Mouse (Mus musculus): ENCODE measurements around the gene 2310011J03Rik. TPM values are rescaled to one million over a fixed set of nuclear protein-coding genes. Genes with fewer than 3 reads are reported as not detected.

2310011J03Rik gene
- polyA plus RNA-seq, 1 experiment: 72.5 TPM

DNA sequence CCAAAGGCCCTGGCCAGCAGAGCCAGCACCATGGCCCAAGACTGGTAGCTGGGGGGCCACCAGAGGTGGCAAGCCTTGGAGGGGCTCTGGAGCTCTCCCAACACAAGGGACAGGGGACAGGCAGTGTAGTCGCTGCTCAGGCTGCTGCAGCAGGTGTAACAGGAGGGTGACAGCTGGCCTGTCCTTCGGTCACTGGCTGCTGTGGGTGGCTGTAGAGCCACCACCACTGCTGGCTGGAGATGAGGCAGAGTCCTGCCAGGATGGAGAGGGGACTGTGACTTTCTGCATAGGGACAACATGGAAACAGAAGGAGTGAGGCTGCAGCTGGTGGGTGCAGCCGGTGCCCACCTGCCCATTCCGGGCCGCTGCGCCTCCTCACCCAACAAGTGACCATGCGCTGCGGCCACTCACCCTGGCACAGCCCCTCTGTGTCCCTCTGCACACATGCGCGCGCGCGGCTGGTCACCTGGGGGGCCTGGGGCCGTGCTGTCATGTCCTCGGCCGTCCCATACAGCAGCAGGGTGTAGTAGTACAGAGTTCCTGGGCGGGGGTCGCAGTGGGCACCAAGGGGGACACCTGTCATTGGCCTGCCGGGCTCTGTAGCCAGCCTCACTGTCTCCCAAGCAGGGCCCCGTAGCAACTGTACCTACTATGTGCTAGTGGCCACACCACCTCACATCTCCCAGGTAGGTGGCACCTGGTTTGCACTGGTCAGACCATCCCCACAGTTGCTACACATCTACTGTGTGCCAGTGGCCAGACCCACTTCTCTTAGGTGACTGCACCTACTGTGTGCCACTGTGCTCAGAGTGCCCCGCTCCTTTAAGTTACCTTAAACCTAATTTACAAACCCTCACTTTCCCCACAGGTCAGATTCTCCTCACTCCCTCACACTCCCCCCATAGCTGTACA is 1.6 kb upstream of the 2310011J03Rik start:
- 91% methylated on average over 21 of the region's 21 CpGs for WGBS
- DNase-seq (ENCODE audit: low read depth, low spot score): no peak

DNA sequence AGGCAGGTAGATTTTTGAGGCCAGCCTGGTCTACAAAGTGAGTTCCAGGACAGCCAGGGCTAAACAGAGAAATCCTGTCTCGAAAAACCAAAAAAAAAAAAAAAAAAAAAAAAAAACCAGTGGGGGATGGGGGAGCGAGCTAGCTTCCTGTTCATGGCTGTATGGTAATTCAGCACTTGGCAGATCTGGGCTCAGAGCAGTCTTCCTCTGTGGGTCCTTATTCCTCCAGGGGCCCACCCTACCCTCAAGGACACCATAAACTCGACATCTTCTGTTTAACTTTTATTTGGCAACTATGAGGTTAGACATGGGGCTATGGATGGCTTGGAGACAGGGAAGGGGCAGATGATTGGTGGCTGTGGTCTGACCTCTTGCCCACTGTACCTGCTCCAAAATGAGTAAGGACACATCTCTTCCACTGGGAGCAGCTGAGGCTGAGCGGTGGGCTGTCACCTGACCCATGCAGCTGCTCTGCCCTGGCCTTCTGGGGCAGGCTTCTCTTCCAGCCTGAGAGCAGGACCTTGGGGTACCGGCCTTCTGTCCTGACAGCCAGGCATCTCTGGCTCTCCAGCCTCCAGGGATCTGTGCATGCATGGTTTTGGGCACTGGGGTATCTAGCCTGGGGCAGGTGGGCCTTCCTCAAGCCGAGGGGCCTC is 805 bp upstream of the 2310011J03Rik start:
- DNase-seq (ENCODE audit: low read depth, low spot score): no peak
- 65% methylated on average over 6 of the region's 6 CpGs for WGBS

DNA sequence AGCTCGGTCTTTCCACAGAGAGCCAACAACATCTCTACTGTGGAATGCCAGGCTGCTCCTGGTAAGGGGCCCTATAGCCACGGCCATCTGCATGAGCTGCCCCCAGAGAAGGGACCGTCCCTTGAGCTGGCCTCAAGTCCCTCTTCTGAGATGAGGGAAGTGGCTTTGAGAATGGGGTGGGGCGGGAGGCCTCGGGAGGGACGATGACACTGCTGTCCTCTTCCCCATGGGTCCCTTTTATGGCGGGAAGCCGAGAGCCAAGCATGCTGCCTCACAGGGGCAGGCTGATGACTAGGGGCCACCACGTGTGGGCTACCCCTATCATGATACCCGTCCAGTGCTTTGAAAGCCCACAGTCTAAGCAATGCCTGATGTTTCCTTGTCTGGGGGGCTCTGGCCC is 3.3 kb downstream of the 2310011J03Rik start:
- no peak for DNase-seq (ENCODE audit: low read depth, low spot score)
- 39% methylated on average over 10 of the region's 10 CpGs for WGBS

DNA sequence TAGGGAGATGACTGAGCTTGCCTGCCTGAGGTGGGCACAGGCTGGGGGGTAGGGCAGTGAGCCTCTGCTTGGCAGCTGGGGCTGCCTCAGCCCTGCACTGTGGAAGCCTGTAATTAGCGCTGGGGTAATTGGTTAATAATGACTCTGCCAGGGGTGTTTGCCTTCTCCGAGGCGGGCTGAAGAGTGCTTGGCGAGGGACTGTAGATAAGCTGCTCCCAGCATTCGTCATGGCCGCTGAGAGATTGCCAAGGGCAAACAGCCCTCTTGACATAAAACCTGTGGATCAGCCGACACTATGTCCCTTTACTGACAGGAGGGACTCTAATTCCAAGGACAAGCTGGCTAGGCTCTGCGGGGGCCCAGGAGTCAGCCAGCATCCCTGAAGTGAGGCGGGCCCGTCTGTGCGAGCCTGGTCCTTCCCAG is 4.0 kb downstream of the 2310011J03Rik start:
- WGBS: 21% methylated on average over 11 of the region's 11 CpGs
- DNase-seq (ENCODE audit: low read depth, low spot score): no peak

DNA sequence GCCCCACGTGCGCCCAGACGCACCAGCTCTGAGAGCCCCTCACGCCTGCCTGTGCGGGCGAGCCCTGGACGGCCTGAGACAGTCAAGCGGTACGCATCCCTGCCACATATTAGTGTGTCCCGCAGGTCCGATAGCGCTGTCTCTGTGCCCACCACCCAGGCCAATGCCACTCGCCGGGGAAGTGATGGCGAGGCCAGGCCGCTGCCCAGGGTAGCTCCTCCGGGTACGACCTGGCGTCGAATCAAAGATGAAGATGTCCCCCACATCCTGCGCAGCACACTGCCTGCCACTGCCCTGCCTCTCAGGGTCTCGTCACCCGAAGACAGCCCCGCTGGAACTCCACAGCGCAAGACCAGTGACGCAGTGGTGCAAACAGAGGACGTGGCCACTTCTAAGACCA is 5.0 kb downstream of the 2310011J03Rik start:
- DNase-seq (ENCODE audit: low read depth, low spot score): no peak
- 47% methylated on average over 27 of the region's 27 CpGs for WGBS

DNA sequence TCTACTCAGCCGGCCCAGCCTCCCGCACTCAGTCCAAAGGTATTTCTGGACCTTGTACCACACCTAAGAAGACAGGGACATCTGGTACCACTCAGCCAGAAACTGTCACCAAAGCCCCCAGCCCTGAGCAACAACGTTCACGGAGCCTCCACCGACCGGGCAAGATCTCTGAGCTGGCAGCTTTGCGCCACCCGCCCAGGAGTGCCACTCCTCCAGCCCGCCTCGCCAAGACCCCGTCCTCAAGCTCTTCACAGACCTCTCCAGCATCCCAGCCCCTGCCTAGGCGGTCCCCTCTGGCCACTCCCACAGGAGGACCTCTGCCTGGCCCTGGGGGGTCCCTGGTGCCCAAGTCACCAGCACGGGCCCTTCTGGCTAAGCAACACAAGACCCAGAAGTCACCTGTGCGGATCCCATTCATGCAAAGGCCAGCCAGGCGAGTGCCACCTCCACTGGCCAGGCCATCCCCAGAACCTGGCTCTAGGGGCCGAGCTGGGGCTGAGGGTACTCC is 5.8 kb downstream of the 2310011J03Rik start:
- WGBS: 44% methylated on average over 16 of the region's 16 CpGs
- DNase-seq (ENCODE audit: low read depth, low spot score): no peak

DNA sequence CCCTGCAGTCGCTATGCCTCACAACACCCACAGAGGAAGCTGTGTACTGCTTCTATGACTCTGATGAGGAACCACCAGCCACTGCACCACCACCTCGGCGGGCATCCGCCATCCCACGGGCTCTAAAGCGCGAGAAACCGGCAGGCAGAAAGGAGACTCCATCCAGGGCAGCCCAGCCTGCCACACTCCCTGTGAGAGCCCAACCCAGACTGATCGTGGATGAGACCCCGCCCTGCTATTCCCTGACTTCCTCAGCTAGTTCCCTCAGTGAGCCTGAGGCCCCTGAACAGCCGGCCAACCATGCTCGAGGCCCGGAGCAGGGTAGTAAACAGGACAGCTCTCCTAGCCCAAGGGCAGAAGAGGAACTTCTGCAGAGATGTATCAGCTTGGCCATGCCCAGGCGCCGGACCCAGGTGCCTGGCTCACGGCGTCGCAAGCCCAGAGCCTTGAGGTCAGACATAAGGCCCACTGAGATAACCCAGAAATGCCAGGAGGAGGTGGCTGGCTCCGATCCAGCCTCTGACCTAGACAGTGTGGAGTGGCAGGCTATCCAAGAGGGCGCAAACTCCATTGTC is 6.6 kb downstream of the 2310011J03Rik start:
- WGBS: 27% methylated on average over 20 of the region's 20 CpGs
- no peak for DNase-seq (ENCODE audit: low read depth, low spot score)

DNA sequence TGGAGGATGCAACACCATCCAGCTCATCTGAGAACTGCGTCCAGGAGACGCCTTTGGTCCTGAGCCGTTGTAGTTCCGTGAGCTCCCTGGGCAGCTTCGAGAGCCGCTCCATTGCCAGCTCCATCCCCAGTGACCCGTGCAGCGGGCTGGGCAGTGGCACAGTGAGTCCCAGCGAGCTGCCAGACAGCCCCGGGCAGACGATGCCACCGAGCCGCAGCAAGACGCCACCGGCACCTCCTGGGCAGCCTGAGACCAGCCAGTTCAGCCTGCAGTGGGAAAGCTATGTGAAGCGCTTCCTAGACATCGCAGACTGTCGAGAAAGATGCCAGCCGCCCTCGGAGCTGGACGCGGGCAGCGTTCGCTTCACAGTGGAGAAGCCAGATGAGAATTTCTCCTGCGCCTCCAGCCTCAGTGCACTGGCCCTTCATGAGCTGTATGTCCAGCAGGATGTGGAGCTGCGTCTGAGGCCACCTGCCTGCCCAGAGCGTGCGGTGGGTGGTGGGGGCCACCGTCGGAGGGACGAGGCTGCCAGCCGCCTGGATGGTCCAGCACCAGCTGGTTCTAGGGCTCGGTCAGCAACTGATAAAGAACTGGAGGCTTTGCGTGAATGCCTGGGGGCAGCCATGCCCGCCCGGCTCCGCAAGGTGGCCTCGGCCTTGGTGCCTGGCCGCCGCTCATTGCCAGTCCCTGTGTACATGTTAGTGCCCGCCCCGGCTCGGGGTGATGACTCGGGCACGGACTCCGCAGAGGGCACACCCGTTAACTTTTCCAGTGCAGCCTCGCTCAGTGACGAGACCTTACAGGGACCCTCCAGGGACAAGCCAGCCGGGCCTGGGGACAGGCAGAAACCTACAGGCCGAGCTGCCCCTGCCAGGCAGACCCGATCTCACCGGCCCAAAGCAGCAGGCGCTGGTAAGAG is 7.5 kb downstream of the 2310011J03Rik start:
- 61% methylated on average over 54 of the region's 54 CpGs for WGBS
- DNase-seq (ENCODE audit: low read depth, low spot score): no peak

DNA sequence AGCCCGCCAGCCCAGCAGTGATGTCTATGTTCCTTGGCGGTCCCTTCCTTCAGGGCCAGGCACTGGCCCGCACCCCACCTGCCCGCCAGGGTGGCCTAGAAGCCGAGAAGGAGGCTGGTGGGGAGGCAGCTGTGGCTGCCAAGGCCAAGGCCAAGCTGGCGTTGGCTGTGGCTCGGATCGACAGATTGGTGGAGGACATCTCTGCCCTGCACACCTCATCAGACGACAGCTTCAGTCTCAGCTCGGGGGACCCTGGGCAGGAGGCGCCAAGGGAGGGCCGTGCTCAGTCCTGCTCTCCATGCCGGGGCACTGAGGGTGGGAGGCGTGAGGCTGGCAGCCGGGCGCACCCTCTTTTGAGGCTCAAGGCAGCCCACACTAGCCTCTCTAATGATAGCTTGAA is 8.8 kb downstream of the 2310011J03Rik start:
- 77% methylated on average over 16 of the region's 16 CpGs for WGBS

DNA sequence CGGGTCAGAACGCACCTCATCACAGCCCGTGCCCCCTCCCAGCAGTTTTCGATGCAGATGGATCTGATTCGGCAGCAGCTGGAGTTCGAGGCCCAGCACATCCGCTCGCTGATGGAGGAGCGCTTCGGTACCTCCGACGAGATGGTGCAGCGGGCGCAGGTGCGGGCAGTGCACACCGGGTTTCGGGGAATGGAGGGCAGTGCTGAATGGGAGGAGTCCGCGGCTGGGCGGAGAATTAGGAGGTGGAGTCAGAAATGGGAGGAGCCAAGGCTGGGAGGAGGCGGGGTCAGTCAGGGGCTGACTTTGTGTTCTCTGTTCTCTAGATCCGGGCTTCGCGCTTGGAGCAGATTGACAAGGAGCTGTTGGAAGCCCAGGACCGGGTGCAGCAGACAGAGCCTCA is 15.5 kb downstream of the 2310011J03Rik start:
- WGBS: 10% methylated on average over 25 of the region's 25 CpGs
- DNase-seq (ENCODE audit: low read depth, low spot score): no peak

More for the DNA sequence above, 8.8 kb downstream of the 2310011J03Rik start:
- DNase-seq (ENCODE audit: low read depth, low spot score): no peak

DNA sequence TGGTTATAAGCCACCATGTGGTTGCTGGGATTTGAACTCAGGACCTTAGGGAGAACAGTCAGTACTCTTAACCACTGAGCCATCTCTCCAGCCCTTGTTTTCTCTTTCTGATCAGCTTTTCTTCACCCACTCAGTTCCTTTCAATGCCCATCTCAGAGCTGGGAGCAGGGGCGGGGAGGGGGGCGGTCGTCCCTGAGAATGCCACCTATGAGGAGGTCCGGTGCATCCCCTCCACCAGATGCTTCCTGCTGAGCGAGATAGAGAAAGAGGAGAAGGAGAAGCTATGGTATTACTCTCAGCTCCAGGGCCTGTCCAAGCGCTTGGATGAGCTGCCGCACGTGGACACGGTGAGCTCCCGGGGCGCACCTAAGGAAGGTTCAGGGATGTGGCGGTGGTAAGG is 15.9 kb downstream of the 2310011J03Rik start:
- WGBS: 23% methylated on average over 12 of the region's 12 CpGs
- DNase-seq (ENCODE audit: low read depth, low spot score): no peak

DNA sequence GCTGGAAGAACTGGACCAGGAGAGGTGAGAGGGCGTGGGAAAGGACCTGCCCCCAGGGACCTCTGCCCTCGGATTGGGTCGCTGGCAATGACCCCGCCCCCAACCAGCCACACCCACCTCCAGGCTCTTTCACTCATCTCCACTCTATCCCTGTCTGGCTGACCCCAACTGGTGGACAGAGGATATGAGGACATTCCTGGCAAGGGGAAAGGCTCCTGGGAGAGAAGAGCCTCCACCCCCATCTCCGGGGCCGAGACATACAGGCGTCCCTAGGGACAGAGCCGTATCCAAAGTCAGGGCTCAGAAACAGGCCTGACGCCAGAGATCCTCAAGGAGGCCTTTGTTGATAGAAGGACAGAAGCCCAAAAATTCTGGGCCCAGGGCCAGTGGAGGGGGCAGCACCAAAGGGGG is 17.9 kb downstream of the 2310011J03Rik start:
- DNase-seq (ENCODE audit: low read depth, low spot score): no peak
- 10% methylated on average over 9 of the region's 9 CpGs for WGBS

DNA sequence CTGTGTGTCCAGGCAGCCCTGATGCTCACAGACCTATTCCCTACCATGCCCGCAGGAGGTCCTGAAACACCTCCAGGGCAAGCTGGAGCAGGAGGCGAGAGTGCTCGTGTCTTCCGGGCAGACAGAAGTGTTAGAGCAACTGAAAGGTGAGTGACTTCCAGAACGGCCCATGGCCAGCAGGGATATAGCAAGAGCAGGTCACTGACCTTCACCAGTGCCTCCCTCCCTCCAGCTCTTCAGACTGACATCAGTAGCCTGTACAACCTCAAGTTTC is 18.3 kb downstream of the 2310011J03Rik start:
- 54% methylated on average over 5 of the region's 5 CpGs for WGBS

DNA sequence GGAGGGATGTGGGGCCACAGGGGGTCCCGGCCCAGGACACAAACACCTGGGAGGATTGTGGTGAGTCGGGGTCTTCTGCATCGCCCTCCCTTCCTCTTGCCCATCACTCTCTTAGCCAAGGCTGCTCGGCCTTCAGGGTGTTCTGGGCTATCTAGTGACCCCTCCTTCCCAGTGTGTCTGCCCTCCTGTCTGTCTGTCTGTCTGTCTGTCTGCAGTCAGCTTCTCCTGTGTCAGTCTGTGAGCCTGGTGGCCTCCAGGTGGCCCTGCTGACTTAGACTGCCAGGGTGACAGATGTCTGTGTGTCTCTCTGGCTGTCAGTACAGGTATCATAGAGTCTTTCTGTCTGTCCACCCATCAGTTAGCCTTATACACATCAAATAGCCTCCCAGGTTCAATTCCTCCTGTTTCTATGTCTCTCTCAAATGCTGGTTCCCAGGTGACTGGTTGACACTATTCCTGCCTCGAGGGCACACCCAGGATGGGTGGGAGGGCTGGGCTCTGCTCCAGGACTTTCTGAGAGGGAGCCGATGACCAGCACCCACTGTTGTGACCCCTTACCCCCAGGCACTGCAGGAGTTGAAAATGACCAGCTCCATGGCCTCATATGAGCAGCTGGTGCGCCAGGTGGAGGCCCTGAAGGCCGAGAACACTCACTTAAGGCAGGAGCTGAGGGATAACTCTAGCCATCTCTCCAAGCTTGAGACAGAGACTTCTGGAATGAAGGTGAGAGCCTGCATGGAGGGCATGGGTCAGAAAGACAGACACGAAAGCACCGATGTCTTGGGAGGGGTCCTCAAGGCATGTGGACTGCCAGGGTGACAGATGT is 18.9 kb downstream of the 2310011J03Rik start:
- DNase-seq (ENCODE audit: low read depth, low spot score): no peak
- WGBS: 74% methylated on average over 10 of the region's 10 CpGs

More for the DNA sequence above, 18.3 kb downstream of the 2310011J03Rik start:
- no peak for DNase-seq (ENCODE audit: low read depth, low spot score)

DNA sequence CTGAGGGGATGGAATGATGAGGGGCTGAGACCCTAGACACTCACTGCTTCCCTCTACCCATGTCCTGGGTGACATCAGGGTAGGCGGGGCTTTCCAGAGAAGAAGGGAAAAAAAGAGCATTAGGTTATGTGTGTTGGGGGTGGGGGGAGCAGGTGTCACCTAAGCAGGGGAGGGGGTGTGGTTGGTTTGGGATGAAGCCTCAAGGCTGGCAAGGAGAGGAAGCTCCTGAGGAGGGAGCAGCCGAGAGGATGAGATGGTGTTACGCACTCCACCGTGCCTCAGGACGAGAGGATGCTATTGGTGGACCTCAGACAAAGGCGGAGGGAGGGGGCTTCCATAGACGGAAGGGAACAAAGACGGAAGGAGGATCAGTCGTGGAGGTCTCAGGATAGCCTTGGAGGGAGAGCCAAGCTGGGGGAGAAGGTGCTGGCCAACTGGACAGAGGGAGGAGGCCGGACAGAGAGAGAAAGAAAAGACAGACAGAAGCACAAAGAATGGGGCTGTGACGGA is 19.6 kb downstream of the 2310011J03Rik start:
- DNase-seq (ENCODE audit: low read depth, low spot score): no peak
- 43% methylated on average over 11 of the region's 11 CpGs for WGBS

DNA sequence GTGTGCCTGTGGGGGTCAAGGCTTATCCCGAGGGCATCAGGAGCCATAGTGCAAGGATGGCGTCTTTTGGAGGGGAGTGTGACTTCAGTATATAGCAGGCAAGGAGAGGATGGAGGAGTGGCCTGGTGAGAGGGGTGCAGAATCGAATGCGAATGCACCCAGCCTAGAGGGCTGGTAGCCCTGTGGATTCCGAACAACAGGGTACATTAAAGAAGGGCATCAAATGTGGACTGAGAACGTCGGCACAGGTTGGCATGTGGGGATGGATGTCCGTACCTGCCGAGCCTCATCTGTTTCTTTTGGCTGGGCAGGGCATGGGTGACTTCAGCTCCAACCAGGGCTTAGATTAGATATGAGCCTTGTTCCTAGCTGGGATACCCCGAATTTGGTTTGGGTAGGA is 20.5 kb downstream of the 2310011J03Rik start:
- 63% methylated on average over 10 of the region's 10 CpGs for WGBS
- no peak for DNase-seq (ENCODE audit: low read depth, low spot score)

DNA sequence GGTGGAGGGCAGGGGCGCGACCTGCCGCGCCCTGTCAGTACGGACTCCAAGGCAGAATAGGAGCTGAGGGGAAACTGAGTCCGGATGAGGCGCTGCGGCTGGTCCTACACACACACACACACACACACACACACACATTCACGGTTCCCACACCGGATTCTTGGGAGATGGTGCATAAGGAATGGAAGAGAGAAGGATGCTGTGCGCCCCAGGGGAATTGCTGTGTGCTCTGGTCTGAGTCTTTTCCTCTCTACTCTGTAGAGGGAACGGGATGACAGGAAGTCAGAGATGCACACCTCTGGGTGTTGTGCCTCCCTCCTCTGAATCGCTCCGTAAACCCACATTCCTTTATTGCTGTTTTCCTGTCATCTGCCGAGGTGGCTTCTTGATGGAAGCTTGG is 21.0 kb downstream of the 2310011J03Rik start:
- WGBS: 25% methylated on average over 15 of the region's 15 CpGs
- no peak for DNase-seq (ENCODE audit: low read depth, low spot score)

DNA sequence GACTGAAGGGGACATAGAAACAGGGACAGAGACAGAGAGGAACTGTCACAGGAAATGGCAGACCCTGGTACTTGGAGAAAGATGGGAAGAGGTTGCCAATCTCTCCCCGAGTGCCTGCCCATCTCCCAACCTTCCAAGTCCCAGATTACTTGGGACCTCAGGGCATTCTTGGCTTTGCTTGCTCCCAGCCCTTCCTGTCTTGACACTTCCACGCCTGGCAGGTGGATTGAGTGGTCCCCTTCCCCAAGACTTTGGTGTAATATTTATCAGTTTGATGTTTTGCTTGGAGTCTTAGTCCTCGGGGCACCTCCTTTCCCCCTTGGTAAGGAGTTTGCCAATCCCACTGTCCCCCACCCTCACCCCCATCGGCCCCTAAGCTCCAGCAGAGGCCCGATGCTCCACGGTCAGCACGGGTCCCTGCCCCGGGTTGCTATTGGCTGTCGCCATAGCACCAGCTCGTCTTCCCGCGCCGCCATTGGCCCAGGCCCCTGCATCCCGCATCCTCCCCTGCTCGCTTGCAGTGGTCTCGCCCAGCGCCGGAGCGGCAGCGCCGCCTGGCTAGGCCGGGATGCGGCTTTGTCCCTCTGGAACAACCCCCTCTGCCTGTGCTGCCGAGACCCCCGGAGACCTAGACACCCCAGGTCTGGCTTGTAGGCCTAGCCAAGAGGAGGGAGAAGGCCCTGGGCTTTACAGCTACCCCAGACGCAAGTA is 21.6 kb downstream of the 2310011J03Rik start:
- 13% methylated on average over 26 of the region's 26 CpGs for WGBS
- no peak for DNase-seq (ENCODE audit: low read depth, low spot score)
